20 mouse cellular contexts compared by ENCODE assay signal in genomic region chr15:100061377-100061776, GRCm38 (mm10). TPM values are rescaled to one million over a fixed set of nuclear protein-coding genes. Genes with fewer than 3 reads are reported as not detected.
DNase-seq lines count a peak whose midpoint lies in the region; ATAC-seq lines count a peak whose summit lies in the region.
"Had no signal": no experiment of that assay in that cellular context is flagged by ENCODE, and none has a peak within 500 bp of the region (broad histone marks: within the 10 kb centered on the region; RNA-seq: fewer than 3 reads in every experiment).

No protein-coding gene starts in this region.

- no peaks in the 10 kb centered on the region for H3K4me1 ChIP-seq in embryonic facial prominence, embryonic 11.5 days (ENCODE audit: control insufficient read depth, insufficient read depth, low read length)
- peaks cover 15% of the 10 kb centered on the region for H3K4me1 ChIP-seq in embryonic facial prominence, embryonic 10.5 days
- peaks cover 16% of the 10 kb centered on the region for H3K4me1 ChIP-seq in megakaryocyte, embryonic 14.5 days
- peaks cover 4% of the 10 kb centered on the region; the same call in 1 of the 2 replicates for H3K4me1 ChIP-seq in neural tube, embryonic 14.5 days (ENCODE audit: control insufficient read depth, insufficient read depth, low read length)

- no peak overlapping the region for H3K9ac ChIP-seq in embryonic facial prominence, embryonic 11.5 days (replicated peaks; ENCODE audit: low read length)
- no peak overlapping the region for H3K9ac ChIP-seq in neural tube, embryonic 14.5 days (replicated peaks; ENCODE audit: low read depth, low read length)
- H3K9ac ChIP-seq: embryonic facial prominence, embryonic 15.5 days; forebrain, postnatal 0 days; heart, embryonic 15.5 days had no signal

- peak; percentile 52; the same call in 1 of the 2 replicates for ATAC-seq in embryonic facial prominence, embryonic 11.5 days (replicated peaks; ENCODE audit: insufficient number of reproducible peaks, low FRiP score, low TSS enrichment, low read depth)
- ATAC-seq in megakaryocyte, adult 5-6 weeks (ENCODE audit: poor library complexity, severe bottlenecking), result no peak
- ATAC-seq in neural tube, embryonic 14.5 days (ENCODE audit: low read depth), result peak; percentile 31; the same call in 1 of the 2 replicates
- peak; percentile 33; the same call in 1 of the 2 replicates for ATAC-seq in monocyte, adult 5-6 weeks (replicated peaks; ENCODE audit: insufficient number of reproducible peaks, low FRiP score, low TSS enrichment, poor library complexity, severe bottlenecking)
- ATAC-seq: forebrain, postnatal 0 days; Patski had no signal

- no peak overlapping the region for H3K27ac ChIP-seq in embryonic facial prominence, embryonic 11.5 days (replicated peaks; ENCODE audit: low read depth, low read length)
- H3K27ac ChIP-seq in embryonic facial prominence, embryonic 10.5 days (replicated peaks), result no peak overlapping the region
- no peak overlapping the region for H3K27ac ChIP-seq in neural tube, embryonic 14.5 days (ENCODE audit: low read depth, low read length)
- H3K27ac ChIP-seq: embryonic facial prominence, embryonic 15.5 days; heart, adult 2 months; heart, embryonic 15.5 days had no signal

- no peak overlapping the region for H3K4me3 ChIP-seq in embryonic facial prominence, embryonic 11.5 days (ENCODE audit: low read depth, low read length)
- no peak overlapping the region for H3K4me3 ChIP-seq in embryonic facial prominence, embryonic 10.5 days
- peak overlapping the region; percentile 58 for H3K4me3 ChIP-seq in megakaryocyte, embryonic 14.5 days (replicated peaks)
- no peak overlapping the region for H3K4me3 ChIP-seq in neural tube, embryonic 14.5 days (ENCODE audit: low read depth, low read length)
- H3K4me3 ChIP-seq: embryonic facial prominence, embryonic 15.5 days; heart, adult 2 months; heart, embryonic 15.5 days had no signal

- H3K4me2 ChIP-seq in embryonic facial prominence, embryonic 11.5 days (ENCODE audit: low read depth, low read length), result no peak overlapping the region
- no peak overlapping the region for H3K4me2 ChIP-seq in neural tube, embryonic 14.5 days (ENCODE audit: low read depth, low read length)
- H3K4me2 ChIP-seq: embryonic facial prominence, embryonic 15.5 days; heart, embryonic 11.5 days; heart, embryonic 15.5 days had no signal

- no peak for DNase-seq in embryonic facial prominence, embryonic 11.5 days (ENCODE audit: low spot score)
- DNase-seq in embryonic facial prominence, embryonic 10.5 days (ENCODE audit: low spot score), result no peak
- no peak for DNase-seq in neural tube, embryonic 10.5 days (ENCODE audit: extremely low spot score, low spot score)
- no peak for DNase-seq in adrenal gland, postnatal 4 days (ENCODE audit: low spot score in 2 of 2)
- DNase-seq: adrenal gland, postnatal 14 days; cerebellum, adult 18-20 months; cerebellum, adult 9-11 months; cerebellum, postnatal 36 days; forebrain, postnatal 0 days; gastrocnemius, postnatal 14 days; heart, adult 2 months; heart, postnatal 14 days had no signal

- H3K36me3 ChIP-seq in embryonic facial prominence, embryonic 11.5 days (replicated peaks; ENCODE audit: control insufficient read depth, insufficient read depth, low read depth, low read length), result no peaks in the 10 kb centered on the region
- peaks cover 3% of the 10 kb centered on the region for H3K36me3 ChIP-seq in embryonic facial prominence, embryonic 10.5 days (replicated peaks)
- H3K36me3 ChIP-seq in megakaryocyte, embryonic 14.5 days (replicated peaks; ENCODE audit: low read length), result no peaks in the 10 kb centered on the region
- H3K36me3 ChIP-seq in neural tube, embryonic 14.5 days (ENCODE audit: control insufficient read depth, insufficient read depth, low read length), result no peaks in the 10 kb centered on the region
- H3K36me3 ChIP-seq: embryonic facial prominence, embryonic 15.5 days; heart, embryonic 15.5 days had no signal

- no peaks in the 10 kb centered on the region for H3K9me3 ChIP-seq in embryonic facial prominence, embryonic 11.5 days (replicated peaks; ENCODE audit: control insufficient read depth, low read length)
- no peaks in the 10 kb centered on the region for H3K9me3 ChIP-seq in embryonic facial prominence, embryonic 10.5 days
- H3K9me3 ChIP-seq in megakaryocyte, embryonic 14.5 days, result no peaks in the 10 kb centered on the region
- no peaks in the 10 kb centered on the region for H3K9me3 ChIP-seq in neural tube, embryonic 14.5 days (ENCODE audit: control insufficient read depth, low read length)
- H3K9me3 ChIP-seq: embryonic facial prominence, embryonic 15.5 days; heart, embryonic 15.5 days had no signal

- 89% methylated on average over 3 of the region's 3 CpGs for WGBS in embryonic facial prominence, embryonic 11.5 days
- 99% methylated on average over 3 of the region's 3 CpGs for WGBS in embryonic facial prominence, embryonic 10.5 days
- 97% methylated on average over 3 of the region's 3 CpGs for WGBS in neural tube, embryonic 14.5 days

- no peaks in the 10 kb centered on the region for H3K27me3 ChIP-seq in embryonic facial prominence, embryonic 11.5 days (ENCODE audit: control insufficient read depth, insufficient read depth, low read length)
- H3K27me3 ChIP-seq in embryonic facial prominence, embryonic 10.5 days (replicated peaks; ENCODE audit: low read depth, poor library complexity, severe bottlenecking), result no peaks in the 10 kb centered on the region
- H3K27me3 ChIP-seq in megakaryocyte, embryonic 14.5 days (replicated peaks), result no peaks in the 10 kb centered on the region
- H3K27me3 ChIP-seq in neural tube, embryonic 14.5 days (ENCODE audit: control insufficient read depth, insufficient read depth, low read length), result no peaks in the 10 kb centered on the region
- H3K27me3 ChIP-seq: embryonic facial prominence, embryonic 15.5 days; heart, embryonic 15.5 days; Patski had no signal

RNA-seq across cellular contexts. Expression of gene Dip2b, which starts 22.9 kb away (rescaled TPM):
- polyA plus RNA-seq in embryonic facial prominence, embryonic 11.5 days (2014; fragmentation: Nextera tagmentation; extraction: Ambion mirVana), result 15.4 and 16.5 TPM in 2 replicates
- polyA plus RNA-seq in embryonic facial prominence, embryonic 10.5 days (2016; fragmentation: Nextera tagmentation; extraction: Ambion mirVana), result 16.2 and 16.9 TPM in 2 replicates
- 0.46 TPM in 1 of 2 replicates, not detected in the other for polyA plus RNA-seq in megakaryocyte, embryonic 14.5 days (2012; ENCODE audit: insufficient read depth, low replicate concordance)
- 17.2 and 17.6 TPM in 2 replicates for total RNA-seq in megakaryocyte, adult 5-6 weeks (2015)
- total RNA-seq in megakaryocyte, adult 5-6 weeks (2017), result 13.5 and 14.4 TPM in 2 replicates
- 31.0 and 32.6 TPM in 2 replicates for polyA plus RNA-seq in neural tube, embryonic 14.5 days (2014; fragmentation: Nextera tagmentation; extraction: Ambion mirVana)
- 11.9 to 22.4 TPM (median 12.8 TPM) in 3 replicates for total RNA-seq in monocyte, adult 5-6 weeks (2017)
- total RNA-seq in adrenal gland, postnatal 4 days (2021), result 10 to 100 TPM; 32.2 to 33.0 TPM

Comparison
In these comparisons a context has a peak if more than half of its experiments do, and no peak if none do; other contexts are left out.
1. RNA of gene Dip2b, which starts 22.9 kb away (polyA plus RNA-seq): 31.0 to 32.6 TPM in neural tube, embryonic 14.5 days, 16.2 to 16.9 TPM in embryonic facial prominence, embryonic 10.5 days and 15.4 to 16.5 TPM in embryonic facial prominence, embryonic 11.5 days; 0.46 TPM in megakaryocyte, embryonic 14.5 days; every median in the first group is over 10 times any median in the second.